Mouse (Mus musculus) ovary, adult 10 weeks (tissue): ENCODE results near the gene Islr2. TPM values are rescaled to one million over a fixed set of nuclear protein-coding genes. Genes with fewer than 3 reads are reported as not detected.

ENCODE experiments used
- polyA plus RNA-seq: library from polyadenylated mRNA; stranded (reverse); fragments of 350-450 nt; fragmentation: Illumina TruSeq; extraction: RNeasy Lipid Tissue Mini Kit (QIAGEN cat#74804); gene quantifications from one replicate; pipeline ENCODE4 v1.2.3, GENCODE M21; 2014

Gene Islr2
- not detected for polyA plus RNA-seq

DNA sequence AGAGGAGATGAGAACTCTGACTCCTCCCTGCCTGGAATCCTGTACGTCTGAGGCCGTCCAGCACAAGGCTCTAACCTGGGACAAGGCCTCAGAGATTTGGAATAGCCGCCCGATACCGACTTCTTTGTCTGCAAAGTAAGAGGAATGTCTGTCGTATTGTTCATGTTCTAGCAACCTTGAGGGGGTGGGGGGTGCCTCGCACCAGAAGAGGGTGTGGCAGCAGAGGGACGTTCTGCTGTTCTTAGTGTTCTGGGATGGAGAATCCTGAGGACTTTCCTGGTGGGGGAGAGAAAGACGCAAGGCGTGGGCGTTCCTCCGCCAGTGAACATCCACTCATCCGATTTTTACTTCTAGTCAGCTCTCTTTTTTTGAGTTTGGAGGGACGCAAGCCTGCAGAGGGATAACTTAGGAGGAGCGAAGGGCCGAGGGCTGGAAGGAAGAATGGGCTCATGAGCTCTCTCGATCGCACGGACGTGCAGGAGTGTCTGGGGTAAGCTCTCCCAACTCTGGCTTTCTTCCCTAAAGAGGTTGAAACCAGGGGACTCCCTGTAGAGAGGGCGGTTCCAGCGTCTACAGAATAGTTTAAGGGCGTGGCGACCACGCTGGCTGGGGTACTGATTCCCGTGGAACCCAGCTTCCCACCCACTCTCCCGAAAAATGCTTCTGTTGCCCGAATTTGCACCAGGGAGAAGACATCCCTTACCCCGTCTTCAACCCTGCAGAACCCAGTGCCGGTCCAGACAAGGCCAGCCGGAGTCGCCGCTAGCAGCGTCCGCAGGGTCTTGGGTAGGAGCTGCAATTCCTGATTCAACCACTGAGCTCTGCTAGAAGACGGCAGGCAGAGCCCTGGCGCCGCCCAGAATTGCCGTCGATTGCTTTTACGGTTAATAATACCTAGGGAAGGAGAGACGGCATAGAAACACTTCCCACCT lies at the start of gene Islr2, which contains the start of gene Islr:
TSS of gene Islr2 (minus strand) at position 804 of the 932 bp plus-strand sequence.
TSS of gene Islr (minus strand) at position 791 of the 932 bp plus-strand sequence.

DNA sequence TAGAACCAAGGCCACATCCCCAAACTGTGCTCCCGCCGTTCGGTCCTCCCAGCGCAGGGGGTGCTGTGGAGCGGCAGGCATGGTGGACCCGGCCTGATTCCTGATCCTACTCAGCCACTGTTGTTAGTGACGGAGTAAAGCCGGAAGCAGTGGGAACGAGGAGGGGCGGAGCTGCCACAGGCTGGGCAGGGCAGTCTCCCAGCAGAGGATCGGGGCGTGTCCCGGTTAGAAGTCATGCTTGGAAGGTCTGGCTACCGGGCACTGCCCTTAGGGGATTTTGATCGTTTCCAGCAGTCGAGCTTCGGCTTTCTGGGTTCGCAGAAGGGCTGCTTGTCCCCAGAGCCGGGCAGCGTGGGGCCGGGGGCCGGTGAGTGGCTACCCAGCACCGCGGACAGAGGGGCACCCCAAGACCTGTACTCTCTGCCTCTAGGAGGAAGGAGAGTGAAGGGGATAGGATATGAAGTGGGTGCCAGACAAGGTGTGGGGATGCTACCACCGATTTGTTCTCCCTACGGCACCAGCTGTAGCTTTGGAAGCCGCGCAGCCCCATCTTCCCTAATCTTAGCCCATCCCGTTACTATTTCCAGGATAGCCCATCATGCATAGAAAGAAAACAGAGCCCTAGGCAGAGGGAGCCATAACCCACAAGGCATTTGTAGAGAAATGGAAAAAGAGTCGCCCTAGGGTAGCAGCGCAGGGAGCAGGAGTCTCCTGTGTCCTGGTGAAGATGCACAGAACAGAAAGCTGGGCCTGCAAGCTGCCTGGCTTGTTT lies 49.1 kb upstream of the Islr2 start, which contains the start of gene Stoml1:
TSS of gene Stoml1 (plus strand) at position 132 of the 772 bp plus-strand sequence.

DNA sequence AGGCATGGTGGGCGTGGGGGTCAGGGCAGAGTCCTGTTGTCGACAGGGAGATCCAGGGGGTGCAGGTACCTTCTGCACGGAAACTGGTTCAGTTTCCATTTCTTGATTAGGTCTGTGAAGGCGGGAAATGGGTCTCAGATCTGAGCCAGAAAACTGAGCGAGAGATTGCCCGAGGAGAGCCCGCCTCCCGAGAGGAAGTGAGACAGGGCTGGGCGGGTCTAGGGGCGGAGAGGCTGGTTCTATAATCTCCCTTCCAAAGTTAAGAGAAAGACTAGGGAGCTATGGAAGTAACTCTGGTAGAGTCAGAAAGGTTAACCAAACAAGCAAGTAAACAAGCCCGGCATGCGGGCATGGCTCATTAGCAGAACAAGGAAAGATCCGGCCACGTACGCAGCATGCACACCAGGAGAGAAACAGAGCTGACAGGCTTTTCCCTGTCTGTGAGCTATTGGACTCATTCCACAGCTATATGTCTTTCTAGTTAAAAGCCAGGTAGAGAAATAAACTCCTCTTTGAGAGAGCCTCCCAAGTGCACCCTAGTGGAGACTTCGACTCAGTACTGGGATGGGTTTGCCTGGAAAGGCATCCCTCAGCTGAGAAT lies 45.6 kb upstream of the Islr2 start, which contains the start of gene Pml:
TSS of gene Pml (minus strand) at position 195 of the 601 bp plus-strand sequence.

Other genes with a start within 250 kb of the Islr2 start
- gene Cyp11a1, start 197.9 kb downstream of the Islr2 start, polyA plus RNA-seq, result 367 TPM
- 3.3 TPM for gene Stra6, start 140.5 kb downstream of the Islr2 start, polyA plus RNA-seq
- 0.68 TPM for gene Ccdc33, start 85.5 kb downstream of the Islr2 start, polyA plus RNA-seq
- 7.6 TPM for gene Islr, start within 50 bp of the Islr2 start, polyA plus RNA-seq
- gene Pml, start 45.5 kb upstream of the Islr2 start, polyA plus RNA-seq, result 5.3 TPM
- gene Stoml1, start 48.8 kb upstream of the Islr2 start, polyA plus RNA-seq, result 5.9 TPM
- gene Loxl1, start 108.9 kb upstream of the Islr2 start, polyA plus RNA-seq, result 2.1 TPM
- not detected for gene Tbc1d21, start 166.1 kb upstream of the Islr2 start, polyA plus RNA-seq